Mouse (Mus musculus) c-Kit-negative CD71-positive TER-119-positive erythroid progenitor cells, embryonic 14.5 days (primary cell): ENCODE data around the gene Lrmp.

Experiments
- DNase-seq: peaks from one replicate; pipeline ENCODE4 v3.0.0-alpha.2; 2013; ENCODE audit warnings: low read depth, low spot score

Lrmp gene

DNA sequence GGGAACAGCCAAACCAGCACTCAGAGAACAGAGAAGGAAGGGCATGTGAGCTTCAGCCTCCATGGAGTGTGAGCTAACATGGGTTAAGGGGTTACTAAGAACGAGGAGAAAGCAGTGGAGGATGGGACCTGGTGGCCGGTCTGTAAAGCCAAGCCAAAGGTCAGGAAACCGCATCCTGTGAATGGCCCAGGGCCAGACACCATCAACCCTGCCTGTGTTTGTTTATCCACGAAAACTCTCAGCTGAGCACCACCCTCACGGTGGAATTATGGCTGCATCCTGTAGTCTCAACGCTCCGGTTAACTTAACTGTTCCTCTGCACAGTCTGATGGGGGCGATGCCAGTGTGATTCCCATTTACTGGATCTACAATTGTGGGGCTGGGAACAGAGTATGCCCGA is 20.4 kb downstream of the Lrmp start:
- no peak for DNase-seq

DNA sequence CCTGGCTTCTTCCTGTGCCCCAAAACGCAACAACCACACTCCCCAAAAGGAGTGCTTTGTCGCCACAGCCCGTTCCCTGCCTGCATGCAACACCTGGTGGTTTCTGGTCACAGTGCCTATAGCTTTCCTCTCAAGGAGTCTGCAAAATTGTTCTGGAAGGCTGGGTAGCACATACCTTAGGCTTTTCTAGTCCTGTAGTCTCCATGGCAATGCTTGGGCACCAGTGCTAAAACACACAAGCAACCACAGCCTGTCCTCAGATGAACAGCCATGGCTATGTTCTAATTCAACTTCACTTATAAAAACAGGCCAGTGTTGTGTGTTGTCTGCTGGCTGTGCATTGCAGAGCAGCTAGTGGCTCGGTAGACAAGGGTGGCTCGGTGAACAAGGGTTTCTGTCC is 21.4 kb downstream of the Lrmp start:
- DNase-seq: no peak

DNA sequence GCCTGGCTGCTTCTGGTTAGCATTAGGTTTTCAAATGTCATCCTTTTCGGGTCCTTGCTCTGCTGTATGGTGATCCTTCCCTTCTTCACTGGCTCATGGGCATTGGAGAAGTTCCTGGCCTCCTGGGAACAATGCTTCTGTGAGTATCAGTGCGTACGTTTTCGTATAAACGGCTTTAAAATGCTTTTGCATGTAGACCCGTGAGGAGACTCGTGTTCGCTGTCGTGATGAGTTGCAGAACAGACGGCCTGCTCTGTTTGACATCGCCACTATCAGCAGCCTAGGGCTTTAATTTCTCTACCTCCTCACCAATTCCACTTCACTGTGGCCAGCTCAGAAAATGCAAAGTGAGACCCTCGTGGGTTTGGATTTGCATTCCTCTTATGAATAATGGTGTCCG is 23.8 kb downstream of the Lrmp start:
- no peak for DNase-seq

DNA sequence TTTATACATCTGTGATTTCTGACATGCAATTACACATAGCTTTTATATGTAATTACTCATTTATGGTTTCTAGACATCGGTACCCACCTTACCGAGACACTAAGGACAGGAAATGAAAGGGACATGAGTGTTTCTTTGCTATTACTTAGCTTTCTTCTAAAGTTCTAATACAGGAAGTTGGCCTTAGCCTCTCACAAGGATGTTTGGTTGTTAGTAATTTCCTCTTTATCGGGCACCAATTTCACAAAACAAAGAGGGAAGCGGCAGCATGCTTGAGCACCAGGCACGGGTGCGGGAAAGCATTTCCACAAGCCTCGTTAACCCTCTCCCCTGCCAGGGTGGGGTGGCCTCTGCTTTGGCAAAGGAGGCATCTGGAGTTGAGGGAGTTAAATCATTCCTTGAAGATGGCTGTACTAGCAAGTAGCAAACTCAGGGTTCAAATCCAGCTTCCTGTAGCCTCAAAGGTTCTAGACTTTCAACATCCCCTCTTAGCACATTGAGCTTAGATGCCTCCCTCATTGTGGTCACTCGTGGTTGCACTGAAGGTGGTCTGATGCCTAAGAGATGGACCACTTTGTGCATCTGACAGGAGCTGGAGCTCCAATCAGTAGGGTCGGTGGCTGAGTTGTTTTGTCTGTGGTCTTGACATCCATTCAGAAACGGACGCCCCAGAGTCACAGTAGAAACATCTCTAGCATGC is 24.5 kb downstream of the Lrmp start:
- no peak for DNase-seq

DNA sequence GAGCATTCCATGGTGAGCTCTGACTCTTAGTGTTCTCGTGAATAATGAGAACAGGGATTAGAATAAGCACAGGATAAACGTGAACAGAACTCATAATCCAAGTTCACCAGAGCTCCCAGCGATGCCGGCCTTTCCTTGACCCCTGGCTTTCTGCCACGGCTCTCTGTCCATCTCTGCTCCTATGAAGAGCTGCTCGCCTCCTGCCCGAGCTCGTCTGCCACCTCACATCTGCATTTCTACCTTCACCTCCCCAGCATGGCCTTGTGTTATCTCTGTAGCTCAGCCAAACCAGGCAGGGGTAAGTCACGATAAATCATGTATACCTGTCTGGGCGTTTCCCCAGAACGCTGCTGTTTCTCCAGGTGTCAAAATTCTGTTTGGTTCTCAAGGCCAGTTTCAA is 25.3 kb downstream of the Lrmp start:
- no peak for DNase-seq

DNA sequence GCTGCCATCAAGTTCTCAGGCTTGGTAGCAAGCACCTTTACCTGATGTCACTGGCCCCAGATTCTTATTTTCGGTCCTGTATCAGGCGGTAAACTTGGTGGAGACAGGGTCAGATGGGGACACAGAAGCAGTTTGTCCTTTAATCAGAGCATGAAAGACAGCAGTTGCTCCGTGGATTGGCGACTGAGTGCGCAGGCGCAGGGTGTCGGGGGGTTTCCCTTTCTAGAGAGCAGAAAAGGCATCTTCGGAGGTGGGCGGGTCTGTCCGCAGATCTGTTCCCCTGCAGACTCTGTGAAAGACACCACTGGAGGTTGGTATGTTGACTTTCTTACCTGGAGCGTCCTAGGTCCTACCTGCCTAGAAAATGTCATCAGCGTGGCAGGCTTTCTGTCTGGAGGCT is 26.4 kb downstream of the Lrmp start:
- DNase-seq: no peak

DNA sequence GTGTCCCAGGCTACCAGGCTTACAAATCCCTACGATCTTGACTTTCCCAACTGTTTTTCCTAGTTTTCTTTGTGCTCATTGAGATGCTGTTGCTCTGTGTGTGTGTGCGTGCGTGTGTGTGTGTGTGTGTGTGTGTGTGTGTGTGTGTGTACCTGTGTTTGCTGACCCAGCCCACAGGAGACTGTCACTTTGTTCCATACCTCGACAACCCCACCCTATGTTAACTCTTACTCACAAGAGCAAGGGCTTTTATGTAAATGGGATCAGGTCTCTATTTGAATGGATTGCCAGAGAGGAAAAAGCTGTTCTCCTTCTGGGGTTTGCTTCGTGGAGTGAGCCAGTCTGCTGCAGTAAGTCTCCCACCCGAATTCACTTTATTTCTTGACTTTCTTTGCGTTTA is 29.7 kb downstream of the Lrmp start:
- no peak for DNase-seq

DNA sequence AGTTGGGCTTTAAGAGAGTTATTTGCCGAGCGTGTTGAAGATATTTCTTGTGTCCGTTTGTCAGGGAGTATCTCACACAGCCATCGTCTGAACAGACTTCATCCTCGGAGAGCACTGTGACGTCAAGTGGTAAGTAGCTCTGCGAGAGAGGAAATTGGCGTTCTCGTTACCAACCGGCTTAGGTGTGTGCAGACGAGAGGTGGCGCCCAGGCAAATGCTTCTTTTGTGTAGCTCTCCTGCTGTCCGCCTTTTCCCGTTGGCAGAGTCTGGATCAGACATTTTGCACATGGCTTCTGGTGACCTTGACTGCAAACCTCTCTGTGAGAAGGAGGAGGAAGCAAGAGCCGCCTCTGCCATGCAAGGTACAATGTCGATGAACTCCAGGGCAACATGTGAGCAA is 32.3 kb downstream of the Lrmp start:
- no peak for DNase-seq

DNA sequence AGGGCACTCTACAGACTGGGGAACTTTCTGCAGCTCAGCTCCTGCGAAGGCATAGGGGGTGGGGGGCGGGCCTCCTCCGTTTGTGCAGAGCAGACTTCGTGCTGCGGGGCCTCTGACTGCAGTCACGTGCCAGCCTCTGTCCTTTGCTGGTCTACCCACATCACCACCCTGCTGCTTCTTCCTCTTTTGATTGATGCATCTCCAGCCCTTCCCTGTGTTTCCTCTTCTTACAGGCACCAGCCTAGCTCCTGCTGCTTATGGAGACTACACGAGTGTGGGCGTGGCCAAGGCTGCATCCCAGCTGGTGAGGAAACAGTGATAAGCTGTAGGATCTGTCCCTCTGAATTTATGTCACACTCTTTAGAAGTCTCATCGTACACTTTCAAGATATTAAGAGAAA is 33.6 kb downstream of the Lrmp start:
- no peak for DNase-seq

DNA sequence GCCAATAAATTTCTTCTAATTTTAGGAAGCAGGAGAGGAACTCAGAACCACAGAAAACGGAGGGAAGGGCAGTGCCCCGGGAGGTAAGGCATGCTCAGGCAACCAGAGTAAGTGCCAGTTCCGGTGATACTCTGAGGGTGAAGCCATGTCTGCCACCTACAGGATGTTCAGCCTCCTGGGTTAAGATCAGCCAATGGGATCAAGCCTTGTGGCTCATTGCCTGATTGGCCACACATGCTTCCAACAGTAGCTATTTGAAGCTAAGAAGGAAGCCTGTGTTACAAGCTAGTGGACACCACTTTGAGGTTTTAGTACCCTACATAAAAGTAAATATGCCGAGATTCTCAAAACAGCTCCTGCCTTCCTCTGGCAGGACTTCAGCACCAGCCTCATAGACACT is 43.2 kb downstream of the Lrmp start:
- no peak for DNase-seq

DNA sequence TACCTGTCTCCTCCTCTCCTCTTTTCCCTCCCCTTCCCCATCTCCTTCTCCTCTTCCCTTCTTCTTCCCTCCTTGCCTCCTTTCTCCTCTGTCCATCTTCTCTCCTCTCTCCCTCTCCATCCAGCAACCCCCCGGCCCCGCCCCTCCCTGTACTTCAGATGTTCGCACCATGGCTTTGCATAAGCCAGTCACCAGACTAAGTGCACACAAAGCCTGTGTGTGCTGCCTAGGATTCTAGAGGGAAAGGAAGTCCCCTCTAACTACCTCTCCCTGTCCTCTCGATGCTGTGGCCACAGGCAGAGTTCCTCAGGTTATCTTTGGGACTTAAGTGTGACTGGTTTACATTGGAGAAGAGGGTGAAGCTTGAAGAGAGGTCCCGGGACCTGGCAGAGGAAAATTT is 45.1 kb downstream of the Lrmp start:
- DNase-seq: no peak

DNA sequence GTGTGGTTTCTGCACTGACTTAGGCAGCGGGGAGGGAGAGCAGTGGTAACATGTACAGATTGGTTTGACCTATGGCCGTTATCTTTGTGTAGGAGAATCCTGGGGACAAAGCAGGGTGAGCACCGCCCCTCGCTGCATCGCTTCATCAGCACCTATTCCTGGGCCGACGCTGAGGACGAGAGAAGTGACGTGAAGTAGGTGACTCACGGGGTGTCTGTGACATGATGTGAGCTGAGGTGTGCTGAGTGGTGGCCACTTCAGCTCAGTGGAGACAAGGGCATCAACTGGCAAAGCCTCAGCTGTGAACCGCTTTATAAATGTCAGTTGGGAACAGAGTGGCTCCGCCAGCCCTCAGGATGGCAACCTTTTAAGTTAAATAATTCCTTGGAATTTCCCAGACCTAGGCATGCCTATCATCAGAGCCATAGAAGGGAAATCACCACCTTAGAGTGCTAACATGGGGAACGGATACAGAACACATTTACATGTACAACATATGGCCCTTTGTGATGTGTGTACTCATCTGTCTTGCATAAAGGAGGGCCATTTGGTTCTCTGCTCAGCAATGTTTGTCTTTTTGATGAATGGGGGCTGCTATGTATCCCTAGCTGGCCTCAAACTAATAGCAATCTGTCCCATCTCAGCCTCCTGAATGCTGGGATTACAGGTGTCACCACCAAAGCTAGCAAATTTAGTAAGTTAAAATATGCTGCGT is 56.6 kb downstream of the Lrmp start:
- no peak for DNase-seq

DNA sequence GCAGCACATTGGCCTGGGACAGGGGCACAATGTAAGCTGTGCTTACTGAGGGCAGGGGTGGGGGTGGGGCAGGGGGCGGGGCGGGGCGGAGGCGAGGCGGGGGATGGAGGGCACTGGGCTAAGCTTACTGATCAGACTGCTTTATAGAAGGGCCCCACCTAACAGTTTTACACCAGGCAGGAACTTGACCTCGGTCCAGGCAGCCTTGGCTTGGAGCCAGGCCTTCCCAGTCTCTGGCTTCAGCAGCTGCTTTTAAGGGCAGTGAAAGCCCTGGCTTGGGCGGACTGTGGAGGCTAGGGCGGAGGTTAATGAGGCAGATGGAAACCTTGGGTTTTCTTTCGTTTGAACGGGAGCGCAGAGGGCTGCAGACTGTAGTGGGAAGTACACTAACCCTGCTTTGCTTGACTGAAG is 58.3 kb downstream of the Lrmp start:
- no peak for DNase-seq

DNA sequence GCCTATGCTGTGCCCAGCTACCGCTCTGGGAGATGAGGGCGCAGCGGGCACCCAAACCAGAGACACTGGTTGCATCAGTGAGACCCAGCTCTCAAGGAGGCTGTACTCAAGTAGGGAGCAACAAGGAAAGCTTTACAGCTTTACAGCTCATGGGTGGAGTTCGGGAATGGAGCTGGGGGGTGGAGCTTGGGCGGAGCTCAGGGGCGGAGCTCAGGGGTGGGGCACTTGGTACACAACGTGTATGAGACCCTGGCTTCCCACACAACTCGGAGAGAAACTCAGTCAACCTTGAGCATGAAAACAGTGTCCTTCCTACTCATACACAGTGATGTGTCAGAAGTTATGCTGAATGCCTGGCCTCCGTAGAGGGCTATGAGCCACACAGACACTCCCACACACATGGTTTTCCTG is 60.1 kb downstream of the Lrmp start:
- no peak for DNase-seq

DNA sequence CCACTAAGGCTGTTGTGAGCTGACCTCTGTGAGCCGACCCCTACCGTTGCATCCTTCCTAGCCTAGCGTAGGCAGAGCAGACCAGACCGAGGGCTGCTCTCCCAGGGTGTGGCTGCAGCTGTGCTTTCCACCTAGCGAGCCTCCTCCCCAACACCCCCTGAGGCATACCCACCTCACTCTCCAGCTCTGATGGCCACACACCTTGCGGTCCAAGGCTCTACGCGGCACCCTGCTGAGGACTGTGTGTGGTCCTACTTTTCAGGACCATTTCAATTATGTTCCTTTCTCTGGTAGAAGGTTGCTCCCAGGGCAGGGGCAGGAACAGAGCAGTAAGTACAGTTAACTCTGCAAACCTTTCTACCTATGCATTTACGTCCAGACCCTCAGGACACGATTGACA is 61.0 kb downstream of the Lrmp start:
- DNase-seq: no peak

DNA sequence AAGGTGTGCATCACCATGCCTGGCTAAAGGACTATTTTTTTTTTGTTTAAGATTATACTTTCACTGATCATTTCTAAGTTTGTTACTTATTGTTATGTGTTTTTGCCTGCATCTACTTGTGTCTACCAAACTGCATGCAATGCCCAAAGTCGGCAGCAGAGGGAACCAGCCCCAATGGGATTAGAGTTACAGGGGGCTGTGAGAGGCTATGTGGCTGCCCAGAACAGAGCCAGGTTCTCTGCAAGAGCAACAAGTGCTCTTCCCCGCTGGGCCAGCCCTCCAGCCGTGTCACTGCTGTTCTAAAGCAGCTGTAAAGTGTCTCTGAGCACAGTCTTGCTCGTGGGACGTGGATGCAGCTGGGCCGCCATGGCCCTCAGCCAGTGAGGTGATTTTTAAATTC is 64.2 kb downstream of the Lrmp start:
- DNase-seq: no peak

DNA sequence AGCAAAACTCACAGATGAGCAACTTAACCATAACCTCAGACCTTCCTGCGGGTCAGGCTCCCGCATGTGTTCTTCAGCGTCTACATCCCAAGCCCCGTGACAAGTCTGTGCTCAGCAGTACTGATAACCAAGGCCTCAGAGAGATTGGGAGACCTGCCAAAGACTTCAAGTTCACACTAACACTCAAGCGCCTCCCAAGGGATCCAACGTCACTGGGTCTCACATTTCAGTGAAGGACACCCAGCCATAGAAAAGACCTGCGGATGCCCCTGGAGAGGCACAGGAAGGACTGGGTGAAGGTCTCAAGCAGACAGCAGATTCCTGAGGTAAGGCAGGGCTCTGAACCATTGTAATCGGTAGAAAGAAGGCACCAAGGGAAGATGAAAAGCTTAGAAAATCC is 66.6 kb downstream of the Lrmp start:
- no peak for DNase-seq

DNA sequence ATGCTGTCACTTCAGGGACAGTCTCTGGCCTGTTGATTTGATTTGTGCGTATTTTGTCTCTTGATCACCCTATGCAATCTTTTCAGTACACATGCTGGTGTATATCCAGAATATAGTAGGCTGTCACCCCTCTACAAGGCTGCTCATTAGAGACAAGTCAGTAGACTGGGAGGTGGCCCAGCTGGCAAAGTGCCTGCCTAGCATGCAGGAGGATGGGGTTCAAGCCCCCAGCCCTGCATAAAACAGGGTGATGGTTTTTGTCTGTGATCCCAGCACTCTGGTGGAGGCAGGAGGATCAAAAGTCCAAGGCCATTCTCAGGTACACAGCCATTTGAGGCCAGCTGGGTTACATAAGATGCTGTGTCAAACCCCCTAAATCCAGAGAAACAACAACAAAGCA is 70.6 kb downstream of the Lrmp start:
- DNase-seq: no peak

DNA sequence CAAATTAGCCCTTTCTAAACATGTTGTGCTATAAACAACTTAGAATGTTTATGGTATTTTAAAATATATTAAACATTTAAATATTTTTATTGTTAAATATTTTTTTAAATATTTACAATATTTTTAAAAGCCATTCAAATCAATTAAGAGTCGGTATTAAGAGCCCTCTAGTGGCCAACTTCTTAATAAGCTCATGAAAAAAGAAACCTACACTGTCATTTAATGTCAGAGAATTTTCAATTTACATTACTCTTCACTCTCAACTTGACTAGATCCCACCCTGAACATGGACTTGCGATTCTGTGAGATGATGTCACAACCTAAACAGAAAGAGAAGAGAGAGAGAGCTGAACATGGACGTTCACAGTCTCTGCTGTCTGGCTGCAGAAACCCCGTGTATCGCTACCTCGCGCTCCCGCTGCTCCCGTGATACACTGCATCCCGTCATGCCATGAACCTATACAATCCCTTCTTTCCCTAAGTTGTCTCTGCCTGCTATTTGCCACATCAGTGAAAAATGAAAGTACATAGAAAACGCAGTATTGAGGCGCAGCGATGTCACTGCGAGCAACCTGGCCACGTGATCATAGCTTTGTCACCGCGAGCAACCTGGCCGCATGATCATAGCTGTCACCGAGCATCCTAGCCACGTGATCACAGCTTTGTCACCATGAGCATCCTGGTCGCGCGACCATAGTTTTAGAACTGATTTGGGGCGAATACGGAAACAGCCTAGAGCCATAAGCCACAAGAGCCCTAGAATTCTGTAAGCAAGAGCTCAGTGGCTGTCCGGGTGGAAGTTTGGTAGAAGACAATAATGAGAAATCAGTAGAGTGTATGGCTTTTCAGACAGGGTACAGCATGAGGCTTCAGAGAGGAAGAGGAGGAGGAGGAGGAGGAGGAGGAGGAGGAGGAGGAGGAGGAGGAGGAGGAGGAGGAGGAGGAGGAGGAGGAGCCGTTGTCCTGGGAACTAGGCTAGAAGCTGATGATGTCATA is 71.9 kb downstream of the Lrmp start:
- DNase-seq: no peak

DNA sequence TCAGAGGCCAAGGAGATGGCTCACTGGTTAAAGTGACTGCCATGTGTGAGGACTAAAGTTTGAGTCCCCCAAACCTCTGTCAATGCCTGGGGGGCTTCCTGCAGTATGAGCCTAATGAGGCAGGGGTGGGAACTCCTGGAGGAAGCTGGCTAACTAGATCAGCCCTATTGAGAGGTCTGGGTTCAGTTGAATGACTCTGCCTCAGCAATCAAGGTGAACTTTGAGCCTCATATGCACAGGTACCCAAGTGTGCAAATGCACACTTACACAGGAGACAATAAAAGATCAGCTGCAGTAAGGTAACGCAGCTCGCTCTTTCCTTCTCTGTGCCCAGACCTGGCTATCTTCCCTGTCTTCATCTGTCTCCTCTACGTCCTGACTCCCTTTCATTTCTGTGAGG is 77.6 kb downstream of the Lrmp start:
- DNase-seq: no peak

DNA sequence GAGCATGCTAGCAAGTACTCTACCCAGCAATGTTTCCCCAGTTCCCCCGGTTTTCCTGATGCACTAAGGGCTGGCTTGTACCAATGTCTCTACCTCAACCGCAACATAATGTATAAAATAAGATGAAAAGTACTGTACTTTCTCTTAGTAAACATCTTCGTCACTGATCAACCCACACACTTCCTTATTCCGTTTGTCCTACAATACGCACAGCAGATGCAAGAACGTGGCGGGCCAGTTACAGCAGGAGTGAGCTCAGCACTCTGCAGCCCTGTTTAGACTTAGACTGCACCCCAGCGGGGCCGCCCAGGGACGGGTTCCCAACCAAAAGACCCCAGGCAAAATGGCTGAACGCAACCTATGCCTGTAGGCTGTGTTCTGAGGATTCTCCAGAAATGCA is 78.0 kb downstream of the Lrmp start:
- no peak for DNase-seq

DNA sequence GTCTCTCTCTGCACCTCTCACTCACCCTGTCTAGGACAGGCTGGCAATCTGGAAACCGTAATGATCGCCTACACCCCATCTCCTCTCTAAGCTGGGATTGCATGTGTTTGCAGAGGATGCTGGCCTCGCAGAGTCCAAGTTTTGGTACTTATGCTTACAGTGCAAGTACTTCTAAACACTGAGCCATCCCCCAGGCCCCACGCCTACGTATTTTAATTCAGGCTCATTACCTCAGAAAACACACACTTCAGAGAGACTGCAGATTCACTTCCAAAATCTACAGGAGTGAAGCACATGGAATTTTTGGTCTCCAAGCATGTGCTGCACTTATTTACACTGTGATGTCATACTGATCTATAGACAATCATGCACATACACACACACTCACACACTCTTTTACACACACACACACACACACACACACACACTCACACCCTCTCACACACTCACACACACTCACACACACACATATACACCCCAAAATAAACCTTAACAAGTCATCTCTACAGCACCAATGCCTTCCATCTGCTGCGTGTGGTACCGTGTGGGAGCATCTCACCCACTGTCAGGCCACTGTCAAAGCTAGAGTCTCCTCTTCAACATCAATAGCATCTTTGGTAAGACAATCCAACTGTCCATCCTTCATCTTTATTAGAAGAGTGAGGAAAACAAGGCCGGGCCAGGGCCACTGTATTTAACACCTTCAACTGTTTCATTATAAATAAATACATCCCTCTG is 82.7 kb downstream of the Lrmp start:
- no peak for DNase-seq
